9 mouse cellular contexts compared by ENCODE assay signal in the genomic region with DNA sequence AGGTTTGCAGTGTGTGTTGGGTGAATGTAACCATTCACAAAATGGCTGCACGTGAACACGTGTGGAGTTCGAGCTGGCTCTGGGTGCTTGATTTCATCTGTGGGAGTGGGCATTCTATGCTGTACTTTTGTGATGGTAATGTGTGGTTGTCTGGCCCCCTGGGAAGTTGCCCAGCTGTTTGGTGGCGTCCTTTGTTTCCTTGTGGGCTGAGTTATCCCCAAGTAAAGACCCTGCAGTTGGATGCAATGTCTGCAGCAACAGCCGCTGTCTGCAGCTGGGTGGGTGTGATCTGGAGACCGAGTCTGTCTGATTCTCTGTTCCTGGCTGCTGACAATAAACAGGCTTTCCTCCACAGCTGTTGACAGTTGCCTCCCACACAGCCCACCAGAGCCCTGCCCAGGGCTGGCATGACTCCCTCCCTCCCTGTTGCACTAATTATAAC. TPM values are rescaled to one million over a fixed set of nuclear protein-coding genes. Genes with fewer than 3 reads are reported as not detected.
A peak's percentile ranks its signal among the peaks of the same experiment; 100 is the strongest.
DNase-seq lines count a peak whose midpoint lies in the region; ATAC-seq and TF ChIP-seq lines count a peak whose summit lies in the region.
"Had no signal": no experiment of that assay in that cellular context is flagged by ENCODE, and none has a peak within 500 bp of the region (broad histone marks: within the 10 kb centered on the region; RNA-seq: fewer than 3 reads in every experiment).

No protein-coding gene starts in this region.

- H3K9ac ChIP-seq in liver, embryonic 11.5 days (ENCODE audit: low read depth, low read length): no peak overlapping the region
- H3K9ac ChIP-seq in liver, postnatal 0 days (replicated peaks): no peak overlapping the region
- H3K9ac ChIP-seq: liver, embryonic 13.5 days had no signal

- H3K4me1 ChIP-seq in liver, embryonic 11.5 days (replicated peaks; ENCODE audit: control insufficient read depth, insufficient read depth, low read length): no peaks in the 10 kb centered on the region
- H3K4me1 ChIP-seq in liver, postnatal 0 days (ENCODE audit: insufficient read depth): no peaks in the 10 kb centered on the region
- H3K4me1 ChIP-seq: liver, embryonic 13.5 days had no signal

- WGBS in liver, embryonic 11.5 days: 51% methylated on average over 6 of the region's 6 CpGs
- 72% methylated on average over 6 of the region's 6 CpGs for WGBS in liver, postnatal 0 days (ENCODE audit: insufficient replicate concordance)

- no peak for TF ChIP-seq CTCF in liver, postnatal 0 days (IDR thresholded peaks at IDR 0.05; ENCODE audit: low read depth)

- no peaks in the 10 kb centered on the region for H3K27me3 ChIP-seq in liver, embryonic 11.5 days (replicated peaks; ENCODE audit: control insufficient read depth, insufficient read depth, low read length)
- no peaks in the 10 kb centered on the region for H3K27me3 ChIP-seq in liver, postnatal 0 days (ENCODE audit: insufficient read depth, low read length)
- H3K27me3 ChIP-seq: liver, embryonic 13.5 days had no signal

- ATAC-seq in liver, embryonic 11.5 days (replicated peaks; ENCODE audit: low FRiP score): 0 out of 2 replicates have a peak, but pooled peaks have one; percentile 29
- no peak for ATAC-seq in liver, postnatal 0 days

- no peaks in the 10 kb centered on the region for H3K9me3 ChIP-seq in liver, embryonic 11.5 days (ENCODE audit: control insufficient read depth, low read length)
- no peaks in the 10 kb centered on the region for H3K9me3 ChIP-seq in liver, postnatal 0 days (ENCODE audit: low read length)
- H3K9me3 ChIP-seq: liver, embryonic 13.5 days had no signal

- no peak for DNase-seq in liver, embryonic 11.5 days (ENCODE audit: low spot score)
- no peak for DNase-seq in liver, postnatal 0 days
- DNase-seq in embryo, embryonic 11.5 days (ENCODE audit: low read depth, low spot score): peak; percentile 19
- DNase-seq in heart, postnatal 10 days: peak; percentile 85
- peak; percentile 10 to 54 for DNase-seq in lung, postnatal 4 days
- DNase-seq in testis, postnatal 10 days (ENCODE audit: low spot score): no peak
- no peak for DNase-seq in urinary bladder, postnatal 10 days (ENCODE audit: low spot score)
- DNase-seq in spleen, postnatal 4 days (ENCODE audit: low spot score in 2 of 2): no peak
- DNase-seq: liver, embryonic 13.5 days had no signal

- no peak overlapping the region for H3K4me2 ChIP-seq in liver, embryonic 11.5 days
- no peak overlapping the region for H3K4me2 ChIP-seq in liver, postnatal 0 days (ENCODE audit: low read depth, low read length)
- H3K4me2 ChIP-seq: liver, embryonic 13.5 days had no signal

- H3K27ac ChIP-seq in liver, embryonic 11.5 days (ENCODE audit: low read depth, low read length): no peak overlapping the region
- H3K27ac ChIP-seq in liver, postnatal 0 days (ENCODE audit: low read depth): no peak overlapping the region
- H3K27ac ChIP-seq: liver, embryonic 13.5 days had no signal

- intact Hi-C loops in heart, postnatal 10 days (cut with DNase I): no loop called here

- no peaks in the 10 kb centered on the region for H3K36me3 ChIP-seq in liver, embryonic 11.5 days (ENCODE audit: control insufficient read depth, insufficient read depth, low read length)
- H3K36me3 ChIP-seq in liver, postnatal 0 days (replicated peaks; ENCODE audit: insufficient read depth, low read length): no peaks in the 10 kb centered on the region
- H3K36me3 ChIP-seq: liver, embryonic 13.5 days had no signal

- no peak for TF ChIP-seq EP300 in liver, postnatal 0 days (IDR thresholded peaks at IDR 0.05; ENCODE audit: low read depth)

- no peak overlapping the region for H3K4me3 ChIP-seq in liver, embryonic 11.5 days (ENCODE audit: low read depth, low read length)
- no peak overlapping the region for H3K4me3 ChIP-seq in liver, postnatal 0 days (ENCODE audit: low read depth, low read length)
- H3K4me3 ChIP-seq: liver, embryonic 13.5 days had no signal

RNA-seq across cellular contexts. Expression of gene Rtn4, which starts 56.0 kb away (rescaled TPM):
- polyA plus RNA-seq in liver, embryonic 11.5 days (2014; fragmentation: Nextera tagmentation; extraction: Ambion mirVana): 23.4 and 24.6 TPM in 2 replicates
- 57.1 and 59.3 TPM in 2 replicates for polyA plus RNA-seq in liver, postnatal 0 days (2015; fragmentation: Nextera tagmentation; extraction: Ambion mirVana)
- total RNA-seq in heart, postnatal 10 days (2021): 100 to 1,000 TPM; 186 to 197 TPM

Comparison
In these comparisons a context has a peak if more than half of its experiments do, and no peak if none do; other contexts are left out.
1. DNase-seq: peak in embryo, embryonic 11.5 days (single experiment), heart, postnatal 10 days (2 of 2) and lung, postnatal 4 days (2 of 2); none in liver, embryonic 11.5 days (single experiment), liver, postnatal 0 days (single experiment), testis, postnatal 10 days (single experiment), urinary bladder, postnatal 10 days (single experiment) and spleen, postnatal 4 days (0 of 2).